Mouse (Mus musculus): ENCODE measurements around the gene Trim8.

DNA sequence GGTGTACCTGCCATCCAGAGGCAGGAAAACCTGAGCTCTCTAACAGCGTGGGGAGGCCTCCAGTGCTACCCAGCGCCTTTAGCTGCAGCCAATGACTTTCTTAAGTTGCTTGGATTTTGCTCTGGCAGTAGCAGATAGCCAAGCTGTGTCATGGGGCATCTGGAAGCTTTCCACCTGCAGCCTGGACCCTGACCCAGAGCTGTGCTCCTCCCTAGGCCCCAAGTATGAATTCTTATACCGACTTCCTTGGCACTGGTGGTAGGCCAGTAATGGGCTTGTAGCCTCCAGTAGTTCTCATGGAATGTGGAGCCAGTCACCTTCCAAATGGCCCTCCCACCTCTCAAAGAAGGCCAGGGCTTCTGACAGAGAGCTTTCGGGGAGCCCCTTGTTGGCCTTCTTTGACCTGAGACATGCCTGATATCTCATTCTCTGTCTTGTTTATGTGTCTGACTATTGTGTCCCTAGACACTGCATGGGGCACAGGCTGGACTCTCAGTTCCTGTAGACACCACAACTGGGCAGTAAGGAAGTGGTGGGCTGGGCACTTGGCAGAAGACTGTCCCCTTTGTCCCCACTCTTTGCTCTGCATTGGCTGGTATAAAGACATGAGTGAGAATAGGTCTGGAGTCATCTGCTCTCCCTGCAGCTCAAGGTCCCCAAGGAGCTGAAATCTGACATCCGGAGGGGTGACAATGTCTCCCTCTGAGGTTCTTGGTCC is 45.3 kb upstream of the Trim8 start:
- TF ChIP-seq KAT2A (IDR thresholded peaks at IDR 0.05; ENCODE audit: insufficient replicate concordance, low read length) (no peak), BHLHE40 (IDR thresholded peaks at IDR 0.05; ENCODE audit: low read depth, low read length) (no peak), CTCF (conservative IDR thresholded peaks at IDR 0.05 in 1 of 2, IDR thresholded peaks at IDR 0.05 in 1 of 2; ENCODE audit: low read depth in 2 of 2, low read length in 2 of 2) (no peak), TCF12 (IDR thresholded peaks at IDR 0.05; ENCODE audit: low read depth, low read length) (no peak), POLR2A (IDR thresholded peaks at IDR 0.05; ENCODE audit: low read depth, low read length) (no peak), MYC (IDR thresholded peaks at IDR 0.05; ENCODE audit: low read depth, low read length) (no peak), MAFK (IDR thresholded peaks at IDR 0.05; ENCODE audit: insufficient replicate concordance, low read length) (no peak), TBP (conservative IDR thresholded peaks at IDR 0.05; ENCODE audit: low read depth, low read length) (no peak), HCFC1 (IDR thresholded peaks at IDR 0.05; ENCODE audit: low read depth, low read length) (no peak), EP300 (IDR thresholded peaks at IDR 0.05; ENCODE audit: low read length) (no peak), ZNF384 (IDR thresholded peaks at IDR 0.05; ENCODE audit: low read depth, low read length) (no peak), RCOR1 (conservative IDR thresholded peaks at IDR 0.05; ENCODE audit: low read depth, low read length) (no peak)
